Mouse (Mus musculus): Measurements from ENCODE around the gene Ptprs.

- no peak for TF ChIP-seq POLR2A (IDR thresholded peaks at IDR 0.05; ENCODE audit: insufficient read depth, low read depth, low read length)
- TF ChIP-seq CTCF (IDR thresholded peaks at IDR 0.05; ENCODE audit: insufficient read depth, low read depth, low read length): no peak
These were observed 1.0 kb upstream of the Ptprs start for GRCm38 (mm10) chr17:56477191-56477818.

Data from olfactory bulb, adult 2 months (tissue).